Mouse (Mus musculus) small intestine, adult 2 months (tissue): Measurements from ENCODE around the gene Exd2. TPM values are rescaled to one million over a fixed set of nuclear protein-coding genes. Genes with fewer than 3 reads are reported as not detected.

Experiments used
- H3K27ac ChIP-seq: fragments of 200-500 bp; 2 replicates; pipeline ENCODE4 v1.5.1; 2012; ENCODE audit warnings: low read depth, low read length, control low read depth, inconsistent platforms; ENCODE audit not compliant: insufficient read depth
- H3K27me3 ChIP-seq: fragments of 200-500 bp; 2 replicates; pipeline ENCODE4 v1.6.1; 2012; ENCODE audit warnings: mild to moderate bottlenecking, moderate library complexity, low read length, inconsistent platforms; ENCODE audit not compliant: control insufficient read depth, insufficient read depth
- H3K36me3 ChIP-seq: fragments of 200-500 bp; 2 replicates; pipeline ENCODE4 v1.6.1; 2012; ENCODE audit warnings: mild to moderate bottlenecking, low read length, control low read depth, inconsistent platforms; ENCODE audit not compliant: control insufficient read depth, insufficient read depth
- H3K4me1 ChIP-seq: fragments of 200-500 bp; 2 replicates; pipeline ENCODE4 v1.6.1; 2012; ENCODE audit warnings: low read length, inconsistent platforms, mixed read lengths; ENCODE audit not compliant: control insufficient read depth, insufficient read depth, insufficient read length
- H3K4me3 ChIP-seq: fragments of 200-500 bp; 2 replicates; pipeline ENCODE4 v1.5.1; 2012; ENCODE audit warnings: low read depth, mild to moderate bottlenecking, control low read depth, inconsistent platforms, low read length, moderate library complexity
- CTCF ChIP-seq: fragments of 200-500 bp; IDR thresholded peaks from 2 replicates; pipeline ENCODE4 v1.5.1; 2012; ENCODE audit warnings: low read depth, mild to moderate bottlenecking, control low read depth, inconsistent platforms, low read length, moderate library complexity, mixed read lengths; ENCODE audit not compliant: insufficient replicate concordance, insufficient read length; ENCODE audit errors: extremely low read depth
- POLR2A ChIP-seq: fragments of 200-500 bp; IDR thresholded peaks from 2 replicates; pipeline ENCODE4 v1.6.1; 2012; ENCODE audit warnings: low read depth, mild to moderate bottlenecking, control low read depth, inconsistent platforms, low read length, moderate library complexity
- WGBS: fragments of 180-500 bp; shearing (Covaris S2); methylation state at CpG from one replicate; pipeline ENCODE4 v1.1.7; 2018; 5-methylcytosine and 5-hydroxymethylcytosine counted together
- polyA plus RNA-seq: library from polyadenylated mRNA; depleted of rRNA; stranded (reverse); fragments of >200 nt; gene quantifications from 2 replicates; pipeline ENCODE4 v1.2.3, GENCODE M21; 2012

The Exd2 gene
- polyA plus RNA-seq, 1 experiment = 4.5 TPM

GRCm38 (mm10) chr12:80495691-80496090, 32.8 kb downstream of the Exd2 start:
- Histone ChIP-seq H3K4me3 (no peak overlapping the region), H3K4me1 (no peaks in the 10 kb centered on the region), H3K36me3 (peaks cover 21% of the 10 kb centered on the region), H3K27ac (no peak overlapping the region), H3K27me3 (no peaks in the 10 kb centered on the region)
- TF ChIP-seq CTCF = no peak
- WGBS = 48% methylated on average over 1 of the region's 1 CpGs

- TF ChIP-seq CTCF (peak; percentile 10; the same call in 1 of the 2 replicates), POLR2A (no peak)
- peaks cover 3% of the 10 kb centered on the region for H3K36me3 ChIP-seq
- H3K27me3 ChIP-seq = no peaks in the 10 kb centered on the region
- H3K27ac ChIP-seq = no peak overlapping the region
- H3K4me3 ChIP-seq = no peak overlapping the region
- WGBS = 67% methylated on average over 4 of the region's 4 CpGs
- H3K4me1 ChIP-seq = no peaks in the 10 kb centered on the region
Measured at GRCm38 (mm10) chr12:80498356-80498755, 35.5 kb downstream of the Exd2 start.

GRCm38 (mm10) chr12:80500506-80500905, 37.6 kb downstream of the Exd2 start:
- no peaks in the 10 kb centered on the region for H3K4me1 ChIP-seq
- H3K4me3 ChIP-seq = no peak overlapping the region
- H3K27ac ChIP-seq = no peak overlapping the region
- WGBS = 29% methylated on average over 1 of the region's 1 CpGs
- TF ChIP-seq CTCF (no peak), POLR2A (no peak)
- no peaks in the 10 kb centered on the region for H3K27me3 ChIP-seq
- peaks cover 3% of the 10 kb centered on the region for H3K36me3 ChIP-seq

- Histone ChIP-seq H3K4me3 (no peak overlapping the region), H3K4me1 (no peaks in the 10 kb centered on the region), H3K27ac (no peak overlapping the region), H3K36me3 (no peaks in the 10 kb centered on the region), H3K27me3 (no peaks in the 10 kb centered on the region)
- WGBS = 82% methylated on average over 5 of the region's 5 CpGs
- TF ChIP-seq CTCF = no peak
- TF ChIP-seq POLR2A = no peak
Measured at GRCm38 (mm10) chr12:80504718-80505117, 41.8 kb downstream of the Exd2 start.

GRCm38 (mm10) chr12:80507041-80507745, 44.3 kb downstream of the Exd2 start:
- 61% methylated on average over 14 of the region's 14 CpGs for WGBS

GRCm38 (mm10) chr12:80517977-80518376, 55.1 kb downstream of the Exd2 start, which contains the start of gene Galnt16:
TSS of gene Galnt16 (plus strand) at chr12:80518277.
- H3K4me1 ChIP-seq = no peaks in the 10 kb centered on the region; the same call in 1 of the 2 replicates
- H3K27ac ChIP-seq = no peak within 1 kb of the TSS
- H3K4me3 ChIP-seq = peak within 1 kb of the TSS; percentile 51
- H3K36me3 ChIP-seq = no peaks in the 10 kb centered on the region
- WGBS = 14% methylated on average over 14 of the region's 14 CpGs
- TF ChIP-seq POLR2A (no peak), CTCF (no peak)
- peaks cover 31% of the 10 kb centered on the region for H3K27me3 ChIP-seq

More at GRCm38 (mm10) chr12:80507041-80507745, 44.3 kb downstream of the Exd2 start:
- Histone ChIP-seq H3K4me1 (no peaks in the 10 kb centered on the region), H3K27me3 (no peaks in the 10 kb centered on the region), H3K4me3 (no peak overlapping the region), H3K36me3 (no peaks in the 10 kb centered on the region), H3K27ac (no peak overlapping the region)
- no peak for TF ChIP-seq POLR2A
- no peak for TF ChIP-seq CTCF

GRCm38 (mm10) chr12:80518393-80518756, 55.5 kb downstream of the Exd2 start:
- 2% methylated on average over 25 of the region's 25 CpGs for WGBS
- H3K4me1 ChIP-seq = no peaks in the 10 kb centered on the region; the same call in 1 of the 2 replicates
- H3K36me3 ChIP-seq = no peaks in the 10 kb centered on the region
- H3K27me3 ChIP-seq = peaks cover 31% of the 10 kb centered on the region
- TF ChIP-seq POLR2A (no peak), CTCF (no peak)
- H3K4me3 ChIP-seq = peak overlapping the region; percentile 32
- no peak overlapping the region for H3K27ac ChIP-seq
